Mouse (Mus musculus) cerebellum, adult 9-10 months (tissue): ENCODE measurements around the gene Gm3072.
"Not testable (repeated sequence)": the region's sequence is repeated elsewhere in the genome, so short reads cannot be mapped to it uniquely, and the experiment has no call there.

Experiments
- DNase-seq: peaks from one replicate; pipeline ENCODE4 v3.0.0; 2022

Gm3072 gene

GRCm38 (mm10) chr14:41624512-41624911, at the start of gene Gm3072:
Gene Gm3072 (minus strand): TSS chr14:41624612.
- DNase-seq = not testable (repeated sequence)

- DNase-seq = not testable (repeated sequence)
These were observed 23.8 kb upstream of the Gm3072 start for GRCm38 (mm10) chr14:41648176-41648575.

GRCm38 (mm10) chr14:41646387-41646786, 22.0 kb upstream of the Gm3072 start, which contains the start of gene Gm3676:
Gene Gm3676 (minus strand): TSS chr14:41646487.
- DNase-seq = not testable (repeated sequence)

- not testable (repeated sequence) for DNase-seq
These were observed 5.7 kb upstream of the Gm3072 start for GRCm38 (mm10) chr14:41630144-41630543.

- DNase-seq = not testable (repeated sequence)
These were observed 1.9 kb downstream of the Gm3072 start for GRCm38 (mm10) chr14:41622535-41622934.

GRCm38 (mm10) chr14:41610690-41611089, 13.7 kb downstream of the Gm3072 start:
- DNase-seq = not testable (repeated sequence)

GRCm38 (mm10) chr14:41600935-41601334, 23.5 kb downstream of the Gm3072 start:
- DNase-seq = not testable (repeated sequence)

- DNase-seq = not testable (repeated sequence)
These were observed 38.1 kb downstream of the Gm3072 start for GRCm38 (mm10) chr14:41586346-41586745.

GRCm38 (mm10) chr14:41572911-41573310, 51.5 kb downstream of the Gm3072 start, which contains the start of gene 1700049E17Rik2:
Gene 1700049E17Rik2 (plus strand): TSS chr14:41573211.
- DNase-seq = not testable (repeated sequence)
